Mouse (Mus musculus) ZHBTc4 (cell line): ENCODE results near the gene Gas7.

Source experiments
- DNase-seq: peaks from one replicate; pipeline ENCODE4 v3.0.0-alpha.2; 2011; ENCODE audit warnings: low read depth, low spot score

The Gas7 gene

DNA sequence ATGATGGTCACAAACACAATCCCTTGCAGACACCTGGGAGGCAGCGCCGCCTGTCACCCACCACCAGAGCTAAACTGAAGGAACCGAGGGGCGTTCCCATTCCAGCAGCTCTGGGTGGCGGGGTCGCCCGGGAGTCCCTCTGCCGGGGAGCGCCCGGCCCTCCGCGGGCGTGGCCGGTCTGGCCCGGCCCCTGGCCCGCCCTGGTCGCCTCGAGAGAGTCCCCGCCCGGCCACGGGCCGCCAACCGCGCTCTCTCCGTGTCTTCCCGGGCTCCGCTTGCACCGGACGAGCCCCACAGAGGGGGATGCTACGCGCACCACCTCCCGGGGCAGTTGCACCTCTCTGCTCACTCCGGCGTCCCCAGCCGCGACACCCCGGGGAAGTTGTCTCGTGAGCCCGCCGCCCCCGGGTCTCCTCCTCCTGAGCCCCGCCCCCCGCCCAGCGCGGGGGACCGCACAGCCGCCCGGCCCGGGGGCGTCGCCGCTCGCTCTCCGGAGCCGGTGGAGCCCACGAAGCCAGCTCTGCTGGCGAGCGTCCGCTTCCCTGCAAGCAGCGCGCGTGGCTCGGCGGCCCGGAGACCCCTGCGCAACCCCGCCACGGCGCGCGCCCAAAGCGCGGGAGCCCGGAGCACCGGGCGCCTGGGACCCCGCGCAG is at the start of gene Gas7:
Gene Gas7 (plus strand): TSS at position 564 of the 653 bp plus-strand sequence.
- peak; percentile 78 for DNase-seq

DNA sequence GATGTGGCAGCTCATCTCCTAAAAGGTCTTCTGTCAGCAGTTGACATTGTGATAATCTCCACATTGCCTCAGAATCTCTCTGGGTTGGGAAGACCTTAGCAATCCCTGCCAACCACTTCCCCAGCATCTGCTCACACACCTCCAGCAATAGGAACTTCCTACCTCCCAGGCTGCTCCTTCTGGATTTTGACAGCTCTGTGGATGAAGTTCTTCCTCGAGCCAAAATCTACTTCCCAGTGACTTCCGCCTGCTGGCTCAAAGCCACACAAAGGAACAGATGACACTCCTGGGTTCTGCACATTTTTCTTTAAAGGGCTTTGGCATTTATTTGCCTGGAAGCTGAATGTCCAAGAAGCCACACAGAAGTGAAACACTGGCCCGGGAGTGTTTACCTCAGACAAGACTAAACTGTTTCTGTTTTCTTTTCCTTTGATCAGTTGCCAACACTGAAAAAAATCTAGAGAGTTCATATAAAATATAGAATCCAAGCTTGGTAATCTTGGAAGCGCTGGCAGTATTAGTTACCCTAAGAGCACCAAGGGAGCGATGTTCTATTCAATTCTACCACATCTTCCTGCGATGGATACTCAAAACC is 40.8 kb upstream of the Gas7 start:
- no peak for DNase-seq

DNA sequence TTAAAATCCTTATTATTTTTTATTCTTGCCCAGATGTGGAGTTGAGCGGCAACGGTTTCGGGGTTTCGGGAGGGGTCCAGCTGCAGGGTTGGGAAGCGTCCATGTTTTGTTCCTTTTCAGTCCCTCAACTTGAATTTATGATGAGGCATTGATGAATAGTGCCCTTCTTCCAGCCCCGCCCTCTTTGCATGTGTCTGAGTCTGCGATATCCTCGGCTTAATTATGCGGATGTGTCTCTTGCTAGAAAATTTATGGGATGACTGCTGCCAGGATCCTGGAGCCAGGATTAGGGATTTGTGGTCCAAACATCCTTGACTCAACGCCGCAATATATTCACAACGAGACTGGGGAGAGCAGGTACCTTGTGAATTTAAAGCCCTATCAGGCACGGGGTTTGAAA is 31.7 kb upstream of the Gas7 start:
- no peak for DNase-seq

DNA sequence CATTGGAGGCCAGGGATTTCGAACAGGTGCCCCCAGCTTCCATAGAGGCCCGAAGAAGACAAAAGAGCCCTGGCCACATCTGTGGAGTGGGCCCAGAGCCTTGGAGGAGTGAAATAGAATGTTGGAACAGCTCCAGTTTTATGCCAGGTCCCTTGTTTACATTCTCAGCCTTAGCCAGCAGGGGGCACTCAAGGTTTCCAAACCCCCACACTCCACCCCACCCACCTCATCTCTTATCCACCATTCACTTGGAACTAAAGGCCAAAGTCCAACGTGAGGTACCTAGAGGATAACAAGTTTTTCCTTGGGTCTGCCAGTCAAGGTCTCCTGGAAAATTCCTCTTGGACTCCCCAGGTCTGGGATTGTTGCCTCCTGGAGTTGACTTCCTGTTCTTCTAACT is 27.0 kb upstream of the Gas7 start:
- DNase-seq, result peak; percentile 67

DNA sequence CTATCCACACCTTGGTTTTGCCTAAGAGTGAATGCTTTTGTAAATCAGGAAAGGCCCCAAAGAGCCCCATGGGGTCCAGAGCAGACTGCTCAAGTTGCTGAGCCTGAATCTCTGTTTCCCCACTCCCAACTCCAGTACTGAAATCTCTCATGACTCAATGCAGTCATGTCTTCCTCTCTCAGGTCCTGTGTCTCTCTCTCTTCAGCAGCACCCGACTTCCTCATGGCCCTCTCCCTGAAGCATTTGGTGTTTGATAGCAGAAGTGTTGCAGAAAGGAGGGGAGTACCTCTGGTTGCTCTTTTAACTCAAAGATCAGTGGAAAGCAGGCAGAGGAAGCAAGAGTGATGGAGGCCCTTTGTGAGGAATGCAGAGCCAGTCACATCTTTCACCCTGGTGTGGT is 25.4 kb upstream of the Gas7 start:
- no peak for DNase-seq

DNA sequence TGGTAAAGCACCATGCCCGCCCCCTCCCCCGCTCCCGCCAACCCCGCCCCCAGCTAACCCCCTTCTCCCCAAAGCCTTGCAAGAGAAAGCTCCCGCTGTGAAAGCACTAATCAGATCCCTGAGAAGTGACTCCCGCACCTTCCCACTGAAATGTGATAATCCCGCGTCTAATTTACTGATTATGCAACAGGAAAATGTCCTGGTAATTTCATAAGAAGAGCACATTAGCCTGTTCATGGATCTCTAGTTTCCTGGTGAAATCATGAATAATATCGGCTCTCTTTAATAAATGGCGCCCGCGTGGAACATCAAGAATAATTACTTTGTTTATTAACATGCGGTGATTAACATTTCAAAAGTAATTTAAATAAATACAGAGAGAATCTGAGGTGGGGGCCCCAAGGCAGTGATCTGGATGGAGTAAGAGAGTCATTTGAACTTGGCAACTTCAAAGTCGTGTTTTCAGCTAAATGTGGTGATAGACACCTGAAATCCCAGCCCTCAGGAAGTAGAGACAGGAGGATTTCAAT is 24.1 kb upstream of the Gas7 start:
- DNase-seq, result no peak

DNA sequence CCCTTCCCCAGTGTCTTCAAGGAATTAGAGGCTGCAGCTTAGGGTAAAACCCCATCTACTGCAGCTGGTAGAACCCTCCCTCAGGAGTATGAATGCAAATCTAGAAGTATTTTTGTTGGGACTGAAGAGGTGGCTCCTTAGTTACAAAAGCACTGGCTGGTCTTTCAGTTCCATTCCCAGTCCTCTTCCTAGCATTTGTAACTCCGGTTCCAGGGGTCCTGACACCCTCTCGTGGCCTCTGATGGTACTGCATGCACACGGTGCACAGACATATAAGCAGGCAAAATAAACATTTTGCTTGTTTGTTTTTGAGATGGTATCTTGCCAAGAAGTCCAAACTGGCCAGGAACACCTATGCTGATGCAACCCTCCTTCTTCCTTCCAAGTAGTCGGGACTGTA is 23.4 kb upstream of the Gas7 start:
- peak; percentile 76 for DNase-seq

DNA sequence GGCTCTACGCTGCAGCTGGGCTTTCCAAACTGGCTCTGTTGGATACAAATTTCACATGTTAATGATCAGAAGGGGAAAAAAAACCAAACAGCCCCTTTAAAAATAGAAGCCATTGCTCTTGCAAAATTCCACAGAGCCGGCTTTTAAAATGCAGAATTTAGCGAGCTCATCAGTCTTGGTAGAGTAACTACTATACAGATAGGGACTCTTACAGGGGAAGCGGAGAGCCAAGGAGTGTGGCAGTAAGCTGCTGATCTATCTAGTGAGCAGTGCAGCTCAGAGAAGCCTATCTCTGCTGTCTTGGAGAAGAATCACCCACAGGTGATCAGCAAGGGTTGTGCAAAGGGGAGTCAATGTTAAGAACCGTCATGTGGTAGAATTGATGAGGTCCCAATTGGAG is 21.5 kb upstream of the Gas7 start:
- DNase-seq, result no peak

DNA sequence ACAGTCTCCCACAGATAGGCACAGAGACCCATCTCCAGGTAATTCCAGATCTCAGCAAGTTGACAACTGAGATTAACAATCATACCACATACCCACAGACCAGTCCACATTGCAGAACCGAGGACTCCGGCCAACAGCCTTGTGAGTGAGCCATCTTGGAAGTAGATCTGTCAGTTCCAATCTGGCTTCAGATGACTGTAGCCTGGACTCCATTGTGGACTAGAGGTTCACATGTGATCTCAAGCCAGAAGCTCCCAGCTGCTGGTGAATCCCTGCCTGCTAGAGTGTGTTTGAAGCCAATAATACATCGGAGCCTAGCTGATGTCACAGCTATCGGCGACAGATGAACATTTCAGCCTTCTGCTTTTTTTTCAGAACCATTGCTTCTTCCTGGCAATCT is 16.5 kb upstream of the Gas7 start:
- no peak for DNase-seq

DNA sequence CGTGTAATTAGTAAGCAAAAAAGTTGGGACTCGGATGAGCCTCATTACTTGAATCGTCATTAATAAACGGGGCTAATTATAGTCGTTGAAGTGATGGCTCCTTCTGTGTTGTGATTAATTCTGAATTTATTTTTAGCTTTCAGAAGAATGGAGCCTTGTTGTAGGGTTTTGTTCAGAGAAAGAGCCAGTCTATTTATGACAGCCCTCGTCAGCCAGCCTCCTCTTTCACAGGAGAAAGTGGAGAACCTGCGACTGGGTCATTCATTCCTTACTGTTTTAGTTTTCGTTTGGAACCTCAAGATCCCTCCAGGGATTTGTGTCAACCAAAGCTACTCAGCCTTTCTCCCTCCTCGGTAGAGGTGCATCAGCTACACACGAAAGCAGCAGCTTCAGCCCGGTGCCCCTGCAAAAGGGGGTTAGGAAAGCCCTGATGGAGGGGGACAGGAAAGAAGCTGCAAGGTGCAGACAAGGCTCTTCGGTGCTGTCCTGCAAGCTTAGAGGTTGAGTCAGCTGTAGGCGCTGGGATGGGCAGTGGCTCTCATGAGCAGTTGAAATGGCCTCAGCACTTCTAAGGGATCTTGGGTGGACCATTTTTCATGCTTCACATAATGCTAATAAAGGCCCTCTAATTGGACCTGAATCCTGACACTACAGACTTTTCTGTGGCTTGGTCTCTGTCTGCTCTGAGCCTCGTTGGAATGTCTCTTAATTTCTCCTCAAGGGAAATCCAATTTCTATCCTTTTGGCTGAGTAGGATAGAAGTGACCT is 10.0 kb upstream of the Gas7 start:
- DNase-seq, result no peak

DNA sequence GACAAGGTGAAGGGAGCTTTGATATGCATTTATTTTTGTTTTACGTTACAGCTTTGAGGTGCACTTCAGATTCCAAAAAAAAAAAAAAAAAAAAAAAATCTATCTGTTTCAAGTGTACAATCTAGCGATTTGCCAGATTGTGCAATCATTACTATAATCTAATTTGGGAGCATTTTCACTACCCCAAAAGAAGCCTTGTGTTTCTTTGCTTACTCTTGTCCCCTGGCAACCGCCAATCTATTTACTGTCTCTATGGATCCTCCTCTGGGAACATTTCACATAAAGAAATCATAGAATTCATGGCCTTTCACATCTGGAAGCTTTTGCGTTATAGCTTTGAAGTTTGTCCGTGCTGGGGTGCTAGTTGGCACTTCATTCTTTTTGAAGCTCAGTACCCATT is 3.7 kb upstream of the Gas7 start:
- no peak for DNase-seq

DNA sequence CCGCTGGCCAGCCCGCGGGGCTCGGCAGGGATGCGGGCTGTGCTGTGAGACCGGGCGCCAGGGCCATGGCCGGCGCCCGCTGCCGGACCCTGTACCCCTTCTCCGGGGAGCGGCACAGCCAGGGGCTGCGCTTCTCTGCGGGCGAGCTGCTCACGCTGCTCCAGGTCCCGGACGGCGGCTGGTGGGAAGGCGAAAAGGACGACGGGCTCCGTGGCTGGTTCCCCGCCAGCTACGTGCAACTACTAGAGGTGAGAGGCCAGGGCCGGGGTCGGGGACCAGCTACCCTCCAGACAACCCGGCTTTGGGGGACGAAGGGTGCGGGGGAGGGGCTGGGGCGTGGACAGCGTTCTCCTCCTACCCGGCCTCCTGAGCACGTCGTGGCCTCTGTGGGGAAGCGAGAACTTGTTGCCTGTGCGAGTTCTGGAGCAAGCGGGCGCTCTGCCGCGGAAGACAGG is 317 bp downstream of the Gas7 start:
- peak; percentile 58 for DNase-seq

DNA sequence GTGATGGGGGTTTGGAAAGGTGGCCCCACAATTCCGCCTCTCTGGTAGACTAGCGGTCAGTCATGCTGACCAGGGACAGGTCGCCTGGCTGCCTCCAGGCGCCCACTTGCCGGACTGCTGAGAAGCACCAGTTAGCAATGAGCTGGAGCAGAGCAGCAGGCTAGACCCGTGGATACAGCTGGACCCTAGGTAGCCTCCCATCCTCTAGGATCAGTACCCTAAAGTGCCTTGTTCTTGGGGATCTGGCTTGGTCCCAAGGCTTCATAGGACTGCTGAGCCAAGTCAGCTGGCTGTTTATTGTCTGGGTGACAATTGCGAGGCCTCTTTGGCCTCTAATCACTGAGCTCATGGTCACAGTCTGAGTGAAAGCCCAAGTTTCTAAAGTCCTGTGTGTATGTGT is 792 bp downstream of the Gas7 start:
- DNase-seq, result no peak

DNA sequence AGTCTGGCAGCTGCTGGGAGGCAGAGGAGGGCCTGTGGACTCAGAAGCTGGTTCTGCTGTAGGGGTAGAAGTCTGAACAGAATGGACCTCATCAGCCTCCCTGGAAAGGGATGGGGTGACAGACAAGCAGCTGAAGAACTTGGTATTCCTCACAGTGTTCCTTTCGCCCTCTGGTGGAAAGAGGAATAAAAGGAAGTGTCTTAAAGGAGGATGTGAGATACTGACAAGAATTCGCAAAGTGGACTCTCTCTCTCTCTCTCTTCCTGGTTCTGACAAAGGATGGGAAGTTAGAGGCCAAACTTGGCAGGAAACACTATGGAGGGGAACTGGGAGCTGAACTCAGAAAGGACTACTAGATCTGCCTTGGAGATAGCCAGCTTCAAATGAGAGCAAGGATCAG is 2.9 kb downstream of the Gas7 start:
- peak; percentile 31 for DNase-seq

DNA sequence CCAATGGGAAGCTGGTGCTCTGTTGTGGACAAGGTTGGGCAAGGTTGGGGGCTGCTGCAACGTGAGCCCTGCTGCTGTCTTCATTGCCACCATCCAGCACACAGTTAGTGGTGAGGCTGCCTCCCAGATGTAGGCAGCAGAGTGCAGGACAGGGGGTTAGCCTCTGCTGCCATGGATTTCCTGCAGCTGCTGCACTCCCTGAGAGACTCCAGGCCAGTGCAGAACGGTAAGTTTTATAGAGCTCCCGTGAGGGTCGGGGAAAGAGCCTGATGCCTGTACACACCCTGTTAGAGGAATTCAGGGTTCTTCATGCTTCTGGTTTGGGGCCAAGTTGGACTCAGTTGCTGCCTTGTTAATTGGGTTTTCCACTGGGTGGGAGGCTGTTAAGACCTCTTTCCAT is 11.9 kb downstream of the Gas7 start:
- DNase-seq, result no peak

DNA sequence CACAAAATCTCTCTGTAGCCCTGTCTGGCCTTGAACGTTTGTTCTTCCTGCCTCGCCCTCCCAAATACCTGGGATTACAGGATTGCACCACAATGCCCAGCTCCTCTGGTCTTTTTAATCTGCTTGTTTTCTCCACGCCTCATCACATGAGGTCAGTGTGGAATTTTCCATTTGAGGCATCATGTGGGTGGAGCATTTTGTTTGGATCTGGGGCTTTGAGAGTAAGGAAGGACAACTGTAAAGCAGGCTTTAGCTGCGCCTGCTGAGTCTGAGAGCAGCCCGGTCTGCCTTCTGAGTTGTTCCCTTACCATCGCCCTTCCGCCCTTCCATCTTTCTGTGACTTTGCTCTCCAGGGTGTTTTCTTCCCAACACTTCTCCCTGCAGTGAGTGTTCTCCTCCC is 13.6 kb downstream of the Gas7 start:
- peak; percentile 78 for DNase-seq

DNA sequence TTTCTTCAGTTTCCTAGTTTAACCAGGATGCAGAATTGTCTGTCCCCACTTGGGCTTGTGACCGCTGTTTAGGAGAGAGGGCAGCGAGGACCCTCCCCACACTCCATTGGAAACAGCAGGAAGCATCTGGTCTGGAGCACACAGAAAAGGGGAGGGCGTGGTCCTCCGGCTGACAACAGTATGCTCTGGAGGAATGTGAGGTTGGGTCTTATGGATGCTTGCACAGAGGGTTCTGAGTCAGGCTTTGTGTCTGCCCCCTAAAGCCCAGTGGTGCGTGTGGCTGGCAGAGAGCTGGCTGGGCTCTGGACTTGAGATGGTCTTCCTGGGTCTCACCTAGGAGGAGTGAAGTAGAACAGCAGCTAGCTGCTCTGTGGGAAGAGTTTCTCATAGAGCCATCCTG is 19.4 kb downstream of the Gas7 start:
- peak; percentile 61 for DNase-seq

DNA sequence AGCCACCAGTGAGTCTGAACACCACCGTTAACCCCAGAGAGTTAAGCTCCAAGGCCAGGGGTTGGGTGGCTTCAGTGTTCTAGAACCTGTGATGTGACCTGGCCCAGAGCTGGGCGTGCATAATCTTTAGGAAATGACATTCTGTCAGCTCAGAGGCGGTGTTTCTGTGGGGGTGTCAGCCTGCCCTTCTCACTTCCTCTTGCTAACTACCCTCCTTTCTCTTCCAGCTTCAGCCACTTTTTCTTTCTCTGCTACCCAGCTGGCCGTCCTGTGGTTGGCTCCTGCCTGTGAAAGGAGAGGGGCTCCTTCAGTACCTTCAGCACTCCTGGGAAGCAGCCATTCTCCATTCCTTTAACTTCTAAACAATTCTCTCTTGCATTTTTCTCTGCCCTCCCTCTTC is 24.3 kb downstream of the Gas7 start:
- no peak for DNase-seq

DNA sequence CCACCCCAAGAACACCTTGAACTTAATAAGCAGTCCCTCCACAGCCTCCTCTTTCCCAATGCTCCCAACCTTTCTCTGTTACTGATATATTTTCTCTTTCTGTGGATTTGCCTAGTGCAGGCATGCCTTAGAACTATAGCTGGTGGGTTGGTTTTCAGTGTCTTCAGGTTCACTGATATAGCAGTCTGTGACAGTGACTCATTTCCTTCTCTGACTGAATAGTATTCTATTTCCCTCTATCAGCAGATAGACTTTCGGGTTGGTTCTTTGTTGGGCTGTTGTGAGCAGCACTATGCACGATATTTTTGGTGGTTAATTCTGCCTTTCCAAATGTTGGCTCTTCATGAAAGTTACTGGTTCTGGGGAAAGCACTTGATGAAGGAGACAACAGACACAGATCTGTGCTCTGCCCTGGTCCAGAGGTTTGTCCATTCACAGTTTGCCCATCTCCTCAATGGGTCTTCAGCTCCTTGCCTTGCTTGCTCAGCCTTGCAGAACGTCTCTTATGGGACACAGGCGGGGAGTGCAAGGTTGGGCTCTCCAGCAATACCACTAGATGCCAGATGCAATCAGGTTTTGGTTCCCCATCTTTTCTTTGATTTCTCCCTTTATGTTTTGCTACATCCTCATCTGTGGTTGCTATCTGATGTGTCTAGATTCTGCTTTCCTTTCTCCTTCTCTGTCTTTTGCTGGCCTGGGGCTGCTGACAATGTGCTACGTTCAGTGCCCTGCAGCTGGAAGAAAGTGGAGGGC is 25.1 kb downstream of the Gas7 start:
- no peak for DNase-seq

DNA sequence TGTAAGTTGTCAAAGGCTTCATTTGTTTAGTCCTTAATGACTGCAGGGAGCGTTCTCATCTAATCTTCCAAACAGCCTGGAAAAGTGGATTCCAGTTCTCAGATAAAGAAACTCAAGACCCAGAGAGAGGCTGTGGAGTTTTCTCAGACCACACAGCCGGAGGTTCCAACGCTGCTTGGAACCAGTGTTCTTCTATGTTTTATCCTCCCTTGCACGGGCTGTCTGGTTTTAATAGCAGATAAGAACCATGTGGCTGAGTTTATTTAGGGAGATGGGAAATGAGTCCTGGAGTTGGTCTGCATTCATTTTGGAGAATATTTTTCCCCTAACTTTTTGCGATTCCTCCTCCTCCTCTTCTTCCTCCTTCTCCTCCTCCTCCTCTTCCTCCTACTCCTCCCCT is 26.5 kb downstream of the Gas7 start:
- no peak for DNase-seq

DNA sequence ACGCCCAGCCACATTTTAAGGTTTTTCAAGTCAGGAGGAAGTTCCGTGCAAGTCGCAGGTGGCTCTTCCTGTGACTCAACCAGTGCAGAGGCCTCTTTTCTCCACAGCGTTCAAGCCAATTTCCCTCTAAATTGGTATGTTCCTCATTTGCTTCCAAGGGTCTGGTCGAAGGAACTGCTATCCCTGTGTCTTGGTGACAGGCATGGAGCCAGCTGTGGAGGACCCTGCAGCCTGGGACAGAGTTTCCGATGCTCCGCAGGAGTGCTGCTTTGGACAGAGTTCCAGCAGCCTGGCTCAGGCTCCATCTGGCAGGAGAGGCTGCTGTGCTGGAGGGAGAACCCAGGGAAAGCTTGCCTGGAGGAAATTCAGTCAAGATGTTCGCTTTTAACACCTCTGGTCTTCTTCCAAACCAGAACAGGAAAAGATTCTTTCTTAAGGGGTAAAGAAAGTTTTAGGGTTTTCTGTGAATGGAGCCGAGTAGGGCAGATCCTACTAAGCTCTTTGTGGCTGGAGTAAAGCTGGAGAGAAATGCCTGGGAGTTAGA is 27.1 kb downstream of the Gas7 start:
- DNase-seq, result peak; percentile 26

DNA sequence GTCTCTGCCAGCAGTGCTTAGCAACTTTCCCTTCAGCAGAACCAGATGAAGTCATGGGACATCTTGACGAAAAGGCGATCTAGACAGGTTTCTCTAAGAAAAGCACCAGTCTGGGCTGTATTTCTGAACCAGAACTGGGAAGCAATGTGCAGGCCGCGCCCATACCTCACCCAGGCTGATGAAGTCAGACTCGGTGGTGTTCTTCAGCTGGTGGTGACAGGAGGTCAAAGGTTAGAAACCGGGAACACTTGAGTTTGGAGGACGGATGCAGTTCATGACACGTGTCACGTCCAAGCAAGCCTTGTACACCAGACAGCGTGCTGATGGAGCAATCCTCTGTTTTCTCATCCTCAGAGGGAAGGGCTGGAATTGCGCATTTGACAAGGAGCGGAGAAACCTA is 32.9 kb downstream of the Gas7 start:
- peak; percentile 15 for DNase-seq
